Mouse (Mus musculus): ENCODE data around the gene Gm7168.
"Not testable (repeated sequence)": the region's sequence is repeated elsewhere in the genome, so short reads cannot be mapped to it uniquely, and the experiment has no call there.

The Gm7168 gene

GRCm38 (mm10) chr17:13993425-13993824, 45.3 kb downstream of the Gm7168 start:
- not testable (repeated sequence) for DNase-seq (ENCODE audit: low spot score in 2 of 2)

All from spleen, postnatal 10 days (tissue).